Mouse (Mus musculus) limb, embryonic 13.5 days (tissue): Measurements from ENCODE around the gene Rem1. TPM values are rescaled to one million over a fixed set of nuclear protein-coding genes. Genes with fewer than 3 reads are reported as not detected.

Experiments used
- ATAC-seq: fragments of 200-750 bp; cut with Nextera tagmentation; 2 replicates; pipeline ENCODE4 v1.8.0; 2017; ENCODE audit warnings: low read depth, moderate number of reproducible peaks, moderate TSS enrichment; ENCODE audit not compliant: low FRiP score
- H3K27ac ChIP-seq: fragments of 300-500 bp; sonication (generic); 2 replicates; pipeline ENCODE4 v1.5.1; 2015; ENCODE audit warnings: inconsistent platforms, mild to moderate bottlenecking, moderate library complexity
- H3K27me3 ChIP-seq: fragments of 300-500 bp; sonication (generic); 2 replicates; pipeline ENCODE4 v1.6.1; 2015; ENCODE audit warnings: mild to moderate bottlenecking, inconsistent platforms
- H3K36me3 ChIP-seq: fragments of 300-500 bp; sonication (generic); 2 replicates; pipeline ENCODE4 v1.6.1; 2015; ENCODE audit warnings: inconsistent platforms, mild to moderate bottlenecking, moderate library complexity
- H3K4me1 ChIP-seq: fragments of 300-500 bp; sonication (generic); 2 replicates; pipeline ENCODE4 v1.6.1; 2015; ENCODE audit warnings: inconsistent platforms
- H3K4me2 ChIP-seq: fragments of 300-500 bp; sonication (generic); replicated peaks from 2 replicates; pipeline ENCODE4 v1.6.1; 2015; ENCODE audit warnings: inconsistent platforms, mild to moderate bottlenecking, moderate library complexity
- H3K4me3 ChIP-seq: fragments of 300-500 bp; sonication (generic); 2 replicates; pipeline ENCODE4 v1.5.1; 2015; ENCODE audit warnings: moderate library complexity, mild to moderate bottlenecking, inconsistent platforms
- H3K9ac ChIP-seq: fragments of 300-500 bp; sonication (generic); 2 replicates; pipeline ENCODE4 v1.6.1; 2015; ENCODE audit warnings: mild to moderate bottlenecking, inconsistent platforms
- H3K9me3 ChIP-seq: fragments of 300-500 bp; sonication (generic); 2 replicates; pipeline ENCODE4 v1.6.1; 2016; ENCODE audit warnings: inconsistent platforms
- WGBS: fragments of 180-500 bp; shearing (Covaris S2); methylation state at CpG from one replicate; pipeline ENCODE4 v1.1.7; 2015; 5-methylcytosine and 5-hydroxymethylcytosine counted together
- polyA plus RNA-seq: library from polyadenylated mRNA; unstranded; fragments of >200 nt; fragmentation: Nextera tagmentation; extraction: Ambion mirVana; gene quantifications from 2 replicates; pipeline ENCODE4 v1.2.1, GENCODE M21; 2015

Gene Rem1
- polyA plus RNA-seq, 1 experiment from 2014 or later = 2.9 TPM

DNA sequence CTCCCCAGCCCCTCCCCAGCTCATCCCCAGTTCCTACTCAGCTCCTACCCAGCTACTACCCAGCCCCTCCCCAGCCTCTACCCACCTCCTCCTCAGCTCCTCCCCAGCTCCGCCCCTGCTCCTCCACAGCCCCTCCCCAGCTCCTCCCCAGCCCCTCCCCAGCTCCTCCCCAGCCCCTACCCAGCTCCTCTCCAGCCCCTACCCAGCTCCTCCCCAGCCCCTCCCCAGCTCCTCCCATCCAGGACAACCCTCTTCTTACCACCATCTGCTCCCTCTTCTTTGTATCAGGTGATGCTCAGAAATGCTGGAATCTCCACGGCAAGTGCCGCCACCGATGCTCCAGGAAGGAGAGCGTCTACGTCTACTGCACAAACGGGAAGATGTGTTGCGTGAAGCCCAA is 14.6 kb upstream of the Rem1 start:
- Histone ChIP-seq H3K4me1 (no peaks in the 10 kb centered on the region), H3K27me3 (no peaks in the 10 kb centered on the region), H3K36me3 (no peaks in the 10 kb centered on the region), H3K4me3 (no peak overlapping the region), H3K27ac (no peak overlapping the region), H3K4me2 (no peak overlapping the region), H3K9ac (no peak overlapping the region), H3K9me3 (no peaks in the 10 kb centered on the region)
- no peak; the same call in 1 of the 2 replicates for ATAC-seq
- 37% methylated on average over 7 of the region's 8 CpGs for WGBS

DNA sequence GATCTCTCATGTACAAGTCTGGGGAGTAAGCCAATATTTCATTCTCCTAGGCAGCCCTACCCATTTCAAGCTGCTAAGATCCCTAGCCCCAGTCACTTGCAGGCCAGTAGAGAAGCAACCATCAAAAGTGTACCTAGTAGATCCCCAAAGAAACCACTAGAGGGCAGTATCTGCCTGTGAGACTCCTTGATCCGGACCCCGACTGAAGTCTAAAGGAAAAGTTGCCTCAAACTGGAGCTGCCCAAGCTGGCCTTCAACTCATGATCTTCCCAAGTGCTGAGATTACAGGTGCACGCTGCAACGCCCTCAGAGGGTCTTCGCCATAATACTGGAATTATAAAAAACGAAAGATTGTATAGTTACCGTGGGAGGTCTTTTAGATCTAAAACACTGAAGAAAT is 11.2 kb upstream of the Rem1 start:
- no peak overlapping the region for H3K27ac ChIP-seq
- ATAC-seq = 0 out of 2 replicates have a peak, but pooled peaks have one; percentile 36
- H3K4me2 ChIP-seq = no peak overlapping the region
- WGBS = 10% methylated on average over 7 of the region's 7 CpGs
- no peaks in the 10 kb centered on the region for H3K36me3 ChIP-seq
- H3K4me1 ChIP-seq = no peaks in the 10 kb centered on the region
- H3K4me3 ChIP-seq = no peak overlapping the region
- H3K9ac ChIP-seq = no peak overlapping the region
- H3K9me3 ChIP-seq = no peaks in the 10 kb centered on the region
- H3K27me3 ChIP-seq = no peaks in the 10 kb centered on the region

DNA sequence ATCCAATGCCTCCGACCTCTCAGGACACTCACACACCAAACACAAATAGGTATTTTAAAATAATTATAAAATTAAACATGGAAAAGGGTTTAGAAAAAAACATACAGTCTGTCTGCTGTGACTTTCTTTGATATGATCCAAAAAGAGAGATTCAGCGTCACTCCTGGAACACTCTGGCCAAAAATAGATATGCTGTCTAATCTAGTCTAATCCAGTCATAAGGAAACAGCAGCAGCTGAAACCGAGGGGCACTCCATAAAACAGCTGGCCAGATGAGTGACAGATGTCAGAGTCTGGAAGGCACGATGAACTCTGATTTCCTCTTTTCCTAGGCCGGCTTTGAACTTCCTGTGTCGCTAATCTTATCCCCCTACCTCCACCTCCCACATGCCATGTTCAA is 10.3 kb upstream of the Rem1 start:
- H3K4me2 ChIP-seq = no peak overlapping the region
- H3K27me3 ChIP-seq = no peaks in the 10 kb centered on the region
- H3K4me3 ChIP-seq = no peak overlapping the region
- no peaks in the 10 kb centered on the region for H3K36me3 ChIP-seq
- H3K27ac ChIP-seq = no peak overlapping the region
- no peaks in the 10 kb centered on the region for H3K4me1 ChIP-seq
- 72% methylated on average over 6 of the region's 6 CpGs for WGBS
- ATAC-seq = no peak
- no peak overlapping the region for H3K9ac ChIP-seq
- H3K9me3 ChIP-seq = no peaks in the 10 kb centered on the region

DNA sequence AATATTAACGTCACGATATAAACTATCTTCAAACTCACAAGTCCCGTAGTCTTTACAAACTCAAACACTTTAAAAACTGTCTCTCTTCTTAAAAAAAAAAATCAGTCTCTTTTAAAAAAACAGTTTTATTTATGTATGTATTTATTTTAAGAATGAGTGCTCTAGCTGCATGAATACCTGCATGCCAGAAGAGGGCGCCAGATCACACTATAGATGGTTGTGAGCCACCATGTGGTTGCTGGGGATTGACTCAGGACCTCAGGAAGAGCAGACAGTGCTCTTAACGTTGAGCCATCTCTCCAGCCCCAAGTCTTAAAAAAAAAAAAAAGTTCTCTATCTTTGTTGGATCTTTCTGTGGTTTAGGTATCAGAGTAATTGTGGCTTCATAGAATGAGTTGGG is 9.4 kb upstream of the Rem1 start:
- no peak overlapping the region for H3K9ac ChIP-seq
- H3K4me2 ChIP-seq = no peak overlapping the region
- H3K9me3 ChIP-seq = no peaks in the 10 kb centered on the region
- ATAC-seq = no peak
- H3K4me3 ChIP-seq = no peak overlapping the region
- no peaks in the 10 kb centered on the region for H3K27me3 ChIP-seq
- H3K4me1 ChIP-seq = no peaks in the 10 kb centered on the region
- no peaks in the 10 kb centered on the region for H3K36me3 ChIP-seq
- 59% methylated on average over 5 of the region's 5 CpGs for WGBS
- no peak overlapping the region for H3K27ac ChIP-seq

DNA sequence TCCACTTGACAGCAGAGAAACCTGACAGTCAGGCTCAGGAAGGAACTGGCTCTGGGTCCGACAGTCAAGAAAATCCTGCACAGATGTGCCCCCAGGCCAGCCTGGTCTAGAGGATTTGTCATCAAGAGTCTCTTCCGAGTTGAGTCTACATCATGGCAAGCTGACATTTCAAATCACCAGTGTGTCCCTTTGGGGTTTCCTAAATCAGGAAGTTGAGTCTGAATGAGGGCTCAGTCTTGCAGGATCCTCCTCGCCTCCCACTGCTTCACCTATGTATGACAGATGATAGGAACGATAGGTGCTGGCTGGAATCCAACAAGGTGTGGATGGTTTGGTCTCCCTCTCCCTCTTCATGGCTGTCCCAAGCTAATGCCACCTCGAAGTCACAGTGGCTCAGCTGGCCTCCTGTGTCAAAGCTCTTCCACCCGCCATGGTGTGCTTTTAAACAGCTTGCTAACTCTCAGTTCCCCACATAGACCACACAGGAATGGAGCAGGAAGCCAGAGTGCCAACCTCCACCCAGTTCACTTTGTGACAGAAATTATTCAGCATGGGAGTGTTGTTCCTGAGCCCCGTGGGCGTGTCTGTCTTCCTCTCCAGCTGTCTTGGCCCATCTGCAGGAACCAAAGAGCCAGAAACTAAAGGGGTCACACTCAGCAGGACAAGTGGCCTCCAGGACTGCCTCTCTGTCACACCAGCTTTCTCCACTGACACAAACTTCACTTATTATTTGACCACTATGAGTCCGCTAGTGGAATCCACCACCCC is 6.2 kb upstream of the Rem1 start:
- Histone ChIP-seq H3K36me3 (no peaks in the 10 kb centered on the region), H3K9me3 (no peaks in the 10 kb centered on the region), H3K4me1 (no peaks in the 10 kb centered on the region), H3K27ac (no peak overlapping the region), H3K4me3 (no peak overlapping the region), H3K27me3 (peaks cover 16% of the 10 kb centered on the region), H3K9ac (no peak overlapping the region), H3K4me2 (no peak overlapping the region)
- WGBS = 71% methylated on average over 9 of the region's 9 CpGs
- ATAC-seq = no peak

DNA sequence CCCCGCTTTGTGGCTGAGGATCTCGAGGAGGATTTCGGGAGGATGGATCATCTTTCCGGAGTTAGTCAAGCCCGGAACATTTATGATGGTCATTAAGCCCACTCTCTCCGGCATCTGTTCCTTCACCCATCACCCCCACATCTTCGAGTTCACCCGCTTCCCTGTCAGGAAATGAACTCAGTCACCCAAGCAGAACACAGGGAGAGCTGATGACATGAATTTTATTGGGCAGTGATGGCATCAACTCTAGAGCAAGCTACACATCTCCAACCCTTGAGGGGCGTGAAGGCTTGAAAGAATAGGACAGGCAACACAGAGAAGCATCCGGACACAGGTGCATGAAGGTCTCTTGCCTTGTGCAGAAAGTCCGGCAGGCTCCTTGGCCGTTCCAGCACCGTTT is 4.6 kb upstream of the Rem1 start:
- Histone ChIP-seq H3K27ac (no peak overlapping the region), H3K9me3 (no peaks in the 10 kb centered on the region), H3K36me3 (no peaks in the 10 kb centered on the region), H3K4me1 (peaks cover 8% of the 10 kb centered on the region), H3K27me3 (peaks cover 32% of the 10 kb centered on the region), H3K4me3 (no peak overlapping the region), H3K9ac (no peak overlapping the region), H3K4me2 (no peak overlapping the region)
- no peak for ATAC-seq
- WGBS = 75% methylated on average over 13 of the region's 13 CpGs

DNA sequence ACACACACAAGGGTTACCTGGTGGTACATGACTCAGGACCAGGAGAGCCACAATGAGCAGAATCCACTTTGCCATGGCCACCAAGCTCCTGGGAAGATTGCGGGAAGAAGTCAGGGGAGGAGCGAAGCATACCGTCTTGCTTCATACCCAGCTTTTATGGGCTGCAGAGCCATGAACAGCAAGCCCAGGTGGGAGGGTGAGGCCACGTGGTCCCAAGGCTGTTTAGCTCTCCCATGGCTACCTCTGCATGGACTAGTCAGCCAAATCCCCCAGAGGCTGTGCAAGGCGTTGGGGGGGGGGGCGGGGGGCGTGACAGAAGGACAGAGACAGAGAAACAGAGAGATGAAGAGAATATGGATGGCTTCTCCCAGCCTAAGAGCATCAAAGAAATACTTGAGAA is 3.8 kb upstream of the Rem1 start, which contains the start of gene Defb25:
Defb25 (minus strand) TSS at position 101 of the 400 bp plus-strand sequence.
- H3K9ac ChIP-seq = no peak within 1 kb of the TSS
- H3K27me3 ChIP-seq = peaks cover 40% of the 10 kb centered on the region
- no peak within 1 kb of the TSS for H3K4me3 ChIP-seq
- ATAC-seq = no peak
- H3K4me1 ChIP-seq = peaks cover 15% of the 10 kb centered on the region
- H3K27ac ChIP-seq = no peak within 1 kb of the TSS
- no peak within 1 kb of the TSS for H3K4me2 ChIP-seq
- no peaks in the 10 kb centered on the region for H3K9me3 ChIP-seq
- H3K36me3 ChIP-seq = no peaks in the 10 kb centered on the region
- 70% methylated on average over 7 of the region's 7 CpGs for WGBS

DNA sequence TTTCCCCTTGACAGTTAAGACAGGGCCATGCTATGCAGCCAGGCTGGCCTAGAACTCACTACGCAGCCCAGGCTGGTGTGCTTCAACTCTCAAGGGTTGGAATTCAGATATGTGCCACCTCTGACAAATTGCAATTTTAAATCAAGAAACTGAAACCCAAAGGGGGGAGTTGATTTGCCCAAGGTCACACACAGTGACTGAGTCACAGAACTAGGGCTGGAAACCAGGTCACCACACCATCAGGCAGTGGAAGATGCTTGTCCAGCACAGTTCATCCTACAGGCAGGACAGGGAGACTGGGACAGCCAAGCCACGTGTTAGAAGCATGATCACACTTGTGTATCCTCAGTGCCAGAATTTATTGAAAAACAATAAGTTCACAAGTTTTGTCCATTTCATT is 2.2 kb upstream of the Rem1 start:
- H3K4me3 ChIP-seq = no peak overlapping the region
- H3K9ac ChIP-seq = no peak overlapping the region
- WGBS = 85% methylated on average over 2 of the region's 2 CpGs
- no peak for ATAC-seq
- H3K36me3 ChIP-seq = no peaks in the 10 kb centered on the region
- no peak overlapping the region for H3K4me2 ChIP-seq
- no peak overlapping the region for H3K27ac ChIP-seq
- H3K9me3 ChIP-seq = no peaks in the 10 kb centered on the region
- H3K4me1 ChIP-seq = peaks cover 15% of the 10 kb centered on the region
- peaks cover 56% of the 10 kb centered on the region for H3K27me3 ChIP-seq

DNA sequence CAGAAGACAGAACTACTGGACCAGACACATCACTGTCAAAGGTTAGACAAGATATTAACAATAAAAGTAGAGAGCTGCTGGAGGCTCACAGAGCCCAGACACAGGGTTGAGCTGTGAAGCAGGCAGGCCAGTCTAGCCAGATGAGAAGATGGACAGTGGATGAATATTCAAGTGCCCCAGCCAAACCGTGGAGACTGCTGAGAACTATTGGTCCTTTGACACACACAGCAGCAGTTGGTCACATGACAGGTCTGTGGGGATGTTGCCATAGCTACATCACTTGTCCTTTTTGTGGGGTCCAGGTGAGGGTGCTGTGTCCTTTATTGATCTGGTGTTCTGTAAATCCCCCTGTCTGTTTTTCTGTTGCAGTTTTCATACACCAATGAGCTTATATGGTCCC is 1.5 kb upstream of the Rem1 start:
- 14% methylated on average over 1 of the region's 1 CpGs for WGBS
- Histone ChIP-seq H3K9ac (no peak overlapping the region), H3K4me1 (peaks cover 15% of the 10 kb centered on the region), H3K9me3 (no peaks in the 10 kb centered on the region), H3K36me3 (no peaks in the 10 kb centered on the region), H3K4me2 (no peak overlapping the region), H3K27ac (no peak overlapping the region), H3K4me3 (no peak overlapping the region), H3K27me3 (peaks cover 59% of the 10 kb centered on the region)
- ATAC-seq = no peak

DNA sequence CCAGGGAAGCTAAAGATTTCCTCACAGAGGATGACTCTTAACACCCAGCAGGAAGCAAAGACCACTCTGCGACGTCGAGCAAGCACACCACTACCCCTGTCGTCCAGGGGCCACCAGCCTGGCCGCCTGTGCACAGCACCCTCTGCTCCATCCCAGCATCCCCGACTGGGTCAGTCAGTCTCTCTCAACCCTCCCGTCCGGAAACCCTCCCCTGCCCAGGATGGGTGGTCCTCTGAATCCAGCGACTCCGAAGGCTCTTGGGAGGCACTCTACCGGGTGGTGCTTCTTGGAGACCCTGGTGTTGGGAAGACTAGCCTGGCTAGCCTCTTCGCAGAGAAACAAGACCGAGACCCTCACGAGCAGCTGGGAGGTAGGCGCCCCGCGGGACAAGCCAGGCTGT is 1.3 kb downstream of the Rem1 start:
- Histone ChIP-seq H3K4me3 (no peak overlapping the region), H3K4me2 (no peak overlapping the region; the same call in 1 of the 2 replicates), H3K4me1 (peaks cover 21% of the 10 kb centered on the region), H3K9ac (no peak overlapping the region), H3K9me3 (no peaks in the 10 kb centered on the region), H3K27me3 (peaks cover 59% of the 10 kb centered on the region), H3K27ac (no peak overlapping the region), H3K36me3 (no peaks in the 10 kb centered on the region)
- no peak for ATAC-seq
- WGBS = 40% methylated on average over 17 of the region's 17 CpGs

DNA sequence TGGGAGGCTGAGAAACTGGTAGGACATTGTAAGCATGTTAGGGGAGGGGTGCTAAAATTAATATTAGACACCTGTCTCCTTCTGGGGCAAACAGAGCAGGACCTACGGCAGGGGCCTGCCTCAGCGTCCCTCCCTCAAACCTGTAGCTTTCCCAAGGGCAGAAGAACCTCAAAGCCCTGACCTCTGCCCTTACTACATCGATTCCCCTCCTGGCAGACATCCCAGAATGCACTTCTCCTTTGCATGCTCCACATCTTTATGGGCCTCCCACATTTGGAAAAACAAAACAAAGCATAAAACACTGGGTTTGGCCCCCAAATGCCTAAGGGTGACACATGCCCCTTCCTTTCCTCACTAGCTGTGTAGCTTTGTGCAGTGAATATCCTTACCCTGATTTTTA is 2.5 kb downstream of the Rem1 start:
- WGBS = 51% methylated on average over 3 of the region's 3 CpGs
- no peaks in the 10 kb centered on the region for H3K9me3 ChIP-seq
- no peaks in the 10 kb centered on the region for H3K36me3 ChIP-seq
- H3K9ac ChIP-seq = no peak overlapping the region
- peaks cover 58% of the 10 kb centered on the region for H3K27me3 ChIP-seq
- H3K4me3 ChIP-seq = no peak overlapping the region
- no peak for ATAC-seq
- no peak overlapping the region for H3K4me2 ChIP-seq
- H3K4me1 ChIP-seq = peaks cover 29% of the 10 kb centered on the region
- no peak overlapping the region for H3K27ac ChIP-seq

DNA sequence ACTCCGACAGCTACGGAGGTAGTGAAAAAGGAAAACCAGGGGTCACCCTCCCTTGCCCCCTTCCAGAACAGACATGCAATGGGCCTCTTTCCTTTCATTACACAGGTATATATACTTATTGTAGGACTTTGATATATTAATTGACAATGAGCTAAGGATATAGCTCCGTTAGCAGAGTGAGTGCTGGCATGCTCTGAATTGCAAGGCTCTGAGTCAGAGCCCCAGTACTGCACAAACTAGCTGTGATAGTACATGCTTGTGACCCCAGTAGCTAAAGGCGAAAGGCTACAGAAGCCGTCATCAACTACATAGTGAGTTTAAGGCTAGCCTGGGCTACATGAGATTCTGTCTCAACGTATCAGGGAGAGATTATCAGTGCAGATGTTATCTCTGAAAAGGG is 3.2 kb downstream of the Rem1 start:
- Histone ChIP-seq H3K27me3 (peaks cover 57% of the 10 kb centered on the region), H3K4me1 (peaks cover 29% of the 10 kb centered on the region)
- 87% methylated on average over 6 of the region's 6 CpGs for WGBS

DNA sequence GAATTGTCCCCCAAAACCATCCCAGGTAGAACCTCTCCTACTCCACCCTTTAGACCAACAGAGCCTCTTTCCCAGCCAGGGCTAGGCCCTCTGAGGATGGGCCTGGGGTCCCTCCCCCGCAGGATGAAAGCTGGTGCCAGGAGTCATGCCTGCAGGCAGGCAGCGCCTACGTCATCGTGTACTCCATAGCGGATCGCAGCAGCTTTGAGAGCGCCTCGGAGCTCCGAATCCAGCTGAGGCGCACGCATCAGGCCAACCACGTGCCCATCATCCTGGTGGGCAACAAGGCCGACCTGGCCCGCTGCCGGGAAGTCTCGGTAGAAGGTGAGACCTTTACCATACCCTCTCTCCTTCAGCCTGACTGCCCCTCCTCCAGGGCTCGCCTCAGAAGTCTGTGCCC is 6.6 kb downstream of the Rem1 start:
- no peak overlapping the region for H3K4me3 ChIP-seq
- no peaks in the 10 kb centered on the region for H3K36me3 ChIP-seq
- no peak for ATAC-seq
- no peak overlapping the region for H3K27ac ChIP-seq
- peak overlapping the region; percentile 37 for H3K4me2 ChIP-seq
- H3K4me1 ChIP-seq = peaks cover 26% of the 10 kb centered on the region
- H3K9me3 ChIP-seq = no peaks in the 10 kb centered on the region
- H3K9ac ChIP-seq = peak overlapping the region; percentile 19; the same call in 1 of the 2 replicates
- H3K27me3 ChIP-seq = peaks cover 24% of the 10 kb centered on the region
- WGBS = 33% methylated on average over 17 of the region's 17 CpGs

More for the DNA sequence above, 3.2 kb downstream of the Rem1 start:
- Histone ChIP-seq H3K27ac (no peak overlapping the region), H3K36me3 (no peaks in the 10 kb centered on the region), H3K4me3 (no peak overlapping the region), H3K9ac (no peak overlapping the region), H3K4me2 (no peak overlapping the region), H3K9me3 (no peaks in the 10 kb centered on the region)
- no peak for ATAC-seq
